Mouse (Mus musculus) thymus, adult 2 months (tissue): ENCODE measurements around the gene Morn3.

Experiments used
- CTCF ChIP-seq: fragments of 200-500 bp; IDR thresholded peaks from 2 replicates; pipeline ENCODE4 v1.5.1; 2012; ENCODE audit warnings: mild to moderate bottlenecking, control low read depth, low read length, moderate library complexity, borderline replicate concordance; ENCODE audit not compliant: control insufficient read depth, poor library complexity, insufficient read depth; ENCODE audit errors: extremely low read depth
- POLR2A ChIP-seq: fragments of 200-500 bp; IDR thresholded peaks from 2 replicates; pipeline ENCODE4 v1.6.1; 2012; ENCODE audit warnings: mild to moderate bottlenecking, low read length, control low read depth, moderate library complexity; ENCODE audit not compliant: control insufficient read depth, poor library complexity, insufficient read depth; ENCODE audit errors: extremely low read depth

GRCm38 (mm10) chr5:123080041-123080440, 33.2 kb upstream of the Morn3 start:
- TF ChIP-seq CTCF = no peak
- TF ChIP-seq POLR2A = no peak
